Mouse (Mus musculus) heart, adult 2 months (tissue): ENCODE measurements around the gene Ano1. TPM values are rescaled to one million over a fixed set of nuclear protein-coding genes. Genes with fewer than 3 reads are reported as not detected.

Source experiments
- DNase-seq, 2 experiments: peaks; one replicate each; pipeline ENCODE4 v3.0.0; 2021
- H3K27ac ChIP-seq: fragments of 200-600 bp; 2 replicates; pipeline ENCODE4 v1.8.1; 2022
- H3K27me3 ChIP-seq: fragments of 200-500 bp; 2 replicates; pipeline ENCODE4 v1.6.1; 2012; ENCODE audit warnings: mild to moderate bottlenecking, low read length, inconsistent platforms, mixed read lengths; ENCODE audit not compliant: control insufficient read depth, insufficient read depth
- H3K36me3 ChIP-seq: fragments of 200-500 bp; 2 replicates; pipeline ENCODE4 v1.6.1; 2012; ENCODE audit warnings: low read length, inconsistent platforms; ENCODE audit not compliant: control insufficient read depth, insufficient read depth
- H3K4me1 ChIP-seq: fragments of 200-500 bp; 2 replicates; pipeline ENCODE4 v1.6.1; 2011; ENCODE audit warnings: low read length; ENCODE audit not compliant: control insufficient read depth, insufficient read depth
- H3K4me3 ChIP-seq: fragments of 200-600 bp; 2 replicates; pipeline ENCODE4 v1.8.1; 2022
- H3K79me2 ChIP-seq: fragments of 200-500 bp; replicated peaks from 2 replicates; pipeline ENCODE4 v1.6.1; 2012; ENCODE audit warnings: mild to moderate bottlenecking, inconsistent platforms, low read length, moderate library complexity, mixed read lengths; ENCODE audit not compliant: control insufficient read depth, insufficient read depth
- H3K9ac ChIP-seq: fragments of 200-500 bp; 2 replicates; pipeline ENCODE4 v1.6.1; 2012; ENCODE audit warnings: low read depth, mild to moderate bottlenecking, control low read depth, inconsistent platforms, low read length, mixed read lengths
- CTCF ChIP-seq: fragments of 200-600 bp; IDR thresholded peaks from 2 replicates; pipeline ENCODE4 v1.8.1; 2022; ENCODE audit warnings: antibody characterized with exemption, mild to moderate bottlenecking, moderate library complexity
- EP300 ChIP-seq: fragments of 200-500 bp; IDR thresholded peaks from 2 replicates; pipeline ENCODE4 v1.6.1; 2011; ENCODE audit warnings: low read depth, low read length, control low read depth; ENCODE audit not compliant: insufficient read depth
- POLR2A ChIP-seq: fragments of 200-500 bp; IDR thresholded peaks from 2 replicates; pipeline ENCODE4 v1.6.1; 2011; ENCODE audit warnings: mild to moderate bottlenecking, low read depth, low read length, control low read depth; ENCODE audit not compliant: insufficient read depth
- WGBS: fragments of 180-500 bp; shearing (Covaris S2); methylation state at CpG from one replicate; pipeline ENCODE4 v1.1.7; 2018; 5-methylcytosine and 5-hydroxymethylcytosine counted together
- intact Hi-C: fragments of 180-260 bp; cut with DNase I; formaldehyde crosslinking; loops from one replicate; pipeline ENCODE4 v1.15.1; 2025
- polyA plus RNA-seq: library from polyadenylated mRNA; depleted of rRNA; stranded (reverse); fragments of >200 nt; gene quantifications from 2 replicates; pipeline ENCODE4 v1.2.3, GENCODE M21; 2012
- total RNA-seq, 2 experiments: library from RNA; stranded (reverse); gene quantifications; 2 replicates each; pipeline ENCODE4 v1.2.3; 2021

The Ano1 gene
- total and polyA plus RNA-seq, 3 experiments = 11.1 to 12.5 (median 11.7) TPM

DNA sequence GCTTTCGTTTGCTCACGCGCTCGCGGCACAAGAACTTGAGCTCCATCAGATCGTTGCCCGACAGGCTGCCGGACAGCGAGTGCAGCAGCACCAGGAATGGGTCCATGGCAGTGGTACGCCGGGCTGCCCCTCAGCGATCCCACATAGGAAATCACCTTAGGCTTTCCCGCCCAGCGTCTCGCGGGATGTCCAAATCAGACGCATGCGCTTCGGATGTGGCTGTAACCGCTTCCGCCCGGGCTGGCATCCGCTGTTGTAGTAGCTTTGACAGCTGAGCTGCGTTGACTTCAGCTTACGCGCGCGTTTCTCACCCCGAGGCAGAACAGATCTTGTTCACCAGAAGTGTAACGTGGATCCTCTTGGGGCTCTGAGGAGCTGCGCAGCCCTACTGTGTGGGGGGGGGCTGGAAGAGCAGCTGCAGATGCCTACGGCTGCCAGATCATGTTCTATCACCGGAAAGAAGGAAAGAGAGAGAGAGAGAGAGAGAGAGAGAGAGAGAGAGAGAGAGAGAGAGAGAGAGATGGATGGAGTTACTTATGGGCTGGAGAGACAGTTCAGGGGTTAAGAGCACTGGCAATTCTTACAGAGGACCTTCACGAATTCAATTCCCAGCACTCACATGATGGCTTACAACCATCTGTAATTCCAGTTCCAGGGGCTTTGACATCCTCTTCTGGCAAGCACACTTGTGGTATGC, 169.3 kb downstream of the Ano1 start, which contains the start of gene Fadd:
Gene Fadd, minus strand, starts transcription at position 180 of the 697 bp plus-strand sequence.
- intact Hi-C loops = loop anchor here (2.0 to 5.0 kb wide), 5 partner anchors 30 to 365 kb away; partner anchors contain the start of genes Cttn and Ppfia1
- H3K36me3 ChIP-seq = no peaks in the 10 kb centered on the region

DNA sequence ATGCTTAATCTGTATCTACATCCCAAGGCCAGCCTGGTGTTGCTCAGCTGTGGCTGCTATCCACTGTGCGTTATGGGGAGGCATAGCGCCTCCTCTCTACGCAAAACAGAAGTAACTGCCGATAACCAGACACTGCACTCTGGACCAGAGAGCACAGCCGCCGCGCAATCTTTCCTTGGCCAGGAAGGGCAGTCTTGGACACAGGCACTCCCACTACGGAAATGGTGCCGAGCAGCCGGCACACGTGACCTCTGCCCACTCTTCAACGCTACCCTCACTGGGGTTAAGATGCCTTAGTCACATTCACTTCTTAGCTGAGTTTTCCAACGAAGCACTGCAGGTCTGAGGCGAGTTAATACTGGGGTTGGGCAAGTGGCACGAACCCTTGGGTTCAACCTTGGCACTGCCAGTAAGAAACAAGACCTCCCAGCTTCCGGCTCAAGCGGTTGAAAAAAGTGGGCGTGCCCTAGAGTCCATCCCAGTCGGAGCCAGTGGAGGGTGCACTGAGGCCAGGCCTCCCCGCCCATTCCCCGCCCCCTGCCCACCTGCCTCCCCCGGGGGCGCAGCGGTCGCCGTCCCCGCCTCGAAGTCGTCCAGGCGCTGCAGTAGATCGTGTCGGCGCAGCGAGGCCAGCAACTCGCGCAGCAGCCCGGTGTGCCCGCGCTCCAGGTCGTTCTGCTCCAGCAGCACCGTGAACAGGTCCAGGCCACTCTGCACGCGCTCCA, 170.1 kb downstream of the Ano1 start:
- Histone ChIP-seq H3K4me3 (peak overlapping the region; percentile 93), H3K36me3 (no peaks in the 10 kb centered on the region), H3K27ac (peak overlapping the region; percentile 72), H3K27me3 (no peaks in the 10 kb centered on the region), H3K4me1 (peaks cover 8% of the 10 kb centered on the region), H3K9ac (peak overlapping the region; percentile 83), H3K79me2 (no peaks in the 10 kb centered on the region)
- intact Hi-C loops = loop anchor here (2.0 to 5.0 kb wide), 5 partner anchors 29 to 364 kb away; partner anchors contain the start of genes Cttn and Ppfia1
- peak; percentile 84 to 89 for DNase-seq
- WGBS = under 1% methylated on average over 42 of the region's 43 CpGs
- TF ChIP-seq POLR2A (no peak), EP300 (peak; percentile 85; the same call in 1 of the 2 replicates), CTCF (peak; percentile 81)

More for the DNA sequence above, 169.3 kb downstream of the Ano1 start, which contains the start of gene Fadd:
- H3K27me3 ChIP-seq = no peaks in the 10 kb centered on the region
- TF ChIP-seq EP300 = 0 out of 2 replicates have a peak, but pooled peaks have one; percentile 25
- TF ChIP-seq POLR2A = peak; percentile 88
- TF ChIP-seq CTCF = no peak
- peaks cover 8% of the 10 kb centered on the region for H3K4me1 ChIP-seq
- no peaks in the 10 kb centered on the region for H3K79me2 ChIP-seq
- peak within 1 kb of the TSS; percentile 83 for H3K9ac ChIP-seq
- peak; percentile 95 to 98 for DNase-seq
- peak within 1 kb of the TSS; percentile 72 for H3K27ac ChIP-seq
- H3K4me3 ChIP-seq = peak within 1 kb of the TSS; percentile 93
- under 1% methylated on average over 34 of the region's 34 CpGs for WGBS

- Histone ChIP-seq H3K4me3 (no peak overlapping the region), H3K9ac (no peak overlapping the region), H3K4me1 (peaks cover 8% of the 10 kb centered on the region), H3K27ac (peak overlapping the region; percentile 79), H3K27me3 (no peaks in the 10 kb centered on the region), H3K36me3 (no peaks in the 10 kb centered on the region), H3K79me2 (no peaks in the 10 kb centered on the region)
- intact Hi-C loops = no loop called here
- TF ChIP-seq CTCF = no peak
- TF ChIP-seq POLR2A = 0 out of 2 replicates have a peak, but pooled peaks have one; percentile 23
- TF ChIP-seq EP300 = peak; percentile 71
- DNase-seq = peak; percentile 35 to 66
- 37% methylated on average over 5 of the region's 5 CpGs for WGBS
These were observed 173.9 kb downstream of the Ano1 start for GRCm38 (mm10) chr7:144577876-144578275.

DNA sequence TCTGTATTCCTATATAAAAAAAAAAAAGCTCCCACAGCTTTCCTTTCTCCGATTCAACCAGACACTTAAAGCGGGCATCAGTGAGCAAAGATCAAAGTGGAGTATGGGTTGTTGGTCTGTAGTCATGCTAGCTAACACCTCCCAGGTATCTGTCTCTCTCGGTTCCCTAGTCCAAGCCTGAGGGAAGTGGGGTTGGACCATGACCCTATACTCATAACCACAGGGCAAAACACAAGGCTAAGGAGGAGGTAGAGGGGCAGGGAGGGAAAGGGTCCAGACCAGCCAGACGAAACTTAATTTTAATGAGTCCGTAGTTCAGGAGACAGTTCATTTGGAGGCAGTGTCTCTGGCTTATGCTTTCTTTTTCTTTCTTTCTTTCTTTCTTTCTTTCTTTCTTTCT, 179.5 kb downstream of the Ano1 start:
- no peak overlapping the region for H3K27ac ChIP-seq
- H3K9ac ChIP-seq = no peak overlapping the region
- no peaks in the 10 kb centered on the region for H3K27me3 ChIP-seq
- no peak for DNase-seq
- no peaks in the 10 kb centered on the region for H3K36me3 ChIP-seq
- H3K4me3 ChIP-seq = no peak overlapping the region
- TF ChIP-seq CTCF (no peak), POLR2A (no peak), EP300 (no peak)
- H3K4me1 ChIP-seq = peaks cover 4% of the 10 kb centered on the region
- no peaks in the 10 kb centered on the region for H3K79me2 ChIP-seq
- intact Hi-C loops = no loop called here
- 89% methylated on average over 5 of the region's 5 CpGs for WGBS

- no peak for DNase-seq
- H3K27me3 ChIP-seq = no peaks in the 10 kb centered on the region
- no peaks in the 10 kb centered on the region for H3K36me3 ChIP-seq
- H3K9ac ChIP-seq = no peak overlapping the region
- H3K4me3 ChIP-seq = no peak overlapping the region
- H3K4me1 ChIP-seq = peaks cover 4% of the 10 kb centered on the region
- no peaks in the 10 kb centered on the region for H3K79me2 ChIP-seq
- H3K27ac ChIP-seq = no peak overlapping the region
- intact Hi-C loops = no loop called here
- TF ChIP-seq POLR2A (no peak), EP300 (no peak), CTCF (no peak)
These were observed 180.2 kb downstream of the Ano1 start for GRCm38 (mm10) chr7:144571598-144571997.
